Mouse (Mus musculus) liver, postnatal 0 days (tissue): ENCODE results near the gene T2. TPM values are rescaled to one million over a fixed set of nuclear protein-coding genes. Genes with fewer than 3 reads are reported as not detected.

Experiments used
- ATAC-seq: fragments of 200-750 bp; cut with Nextera tagmentation; 2 replicates; pipeline ENCODE4 v1.8.0; 2017; ENCODE audit warnings: mild to moderate bottlenecking, moderate library complexity
- DNase-seq: peaks from one replicate; pipeline ENCODE4 v3.0.0-alpha.2; 2016
- H3K27ac ChIP-seq: fragments of 300-500 bp; sonication (generic); 2 replicates; pipeline ENCODE4 v1.5.1; 2014; ENCODE audit warnings: antibody characterized with exemption, moderate library complexity, mild to moderate bottlenecking, low read depth
- H3K27me3 ChIP-seq: fragments of 300-500 bp; sonication (generic); 2 replicates; pipeline ENCODE4 v1.6.1; 2014; ENCODE audit warnings: low read length, control low read depth, mixed read lengths; ENCODE audit not compliant: insufficient read depth
- H3K36me3 ChIP-seq: fragments of 300-500 bp; sonication (generic); replicated peaks from 2 replicates; pipeline ENCODE4 v1.6.1; 2014; ENCODE audit warnings: mild to moderate bottlenecking, control low read depth, low read length, moderate library complexity, mixed read lengths; ENCODE audit not compliant: insufficient read depth
- H3K4me1 ChIP-seq: fragments of 300-500 bp; sonication (generic); 2 replicates; pipeline ENCODE4 v1.6.1; 2014; ENCODE audit warnings: antibody characterized with exemption, mild to moderate bottlenecking, control low read depth; ENCODE audit not compliant: insufficient read depth
- H3K4me2 ChIP-seq: fragments of 300-500 bp; sonication (generic); 2 replicates; pipeline ENCODE4 v1.6.1; 2014; ENCODE audit warnings: low read depth, mild to moderate bottlenecking, low read length, moderate library complexity, mixed read lengths
- H3K4me3 ChIP-seq: fragments of 300-500 bp; sonication (generic); 2 replicates; pipeline ENCODE4 v1.5.1; 2014; ENCODE audit warnings: low read depth, low read length
- H3K9ac ChIP-seq: fragments of 300-500 bp; sonication (generic); replicated peaks from 2 replicates; pipeline ENCODE4 v1.6.1; 2014; ENCODE audit warnings: mild to moderate bottlenecking, moderate library complexity
- H3K9me3 ChIP-seq: fragments of 300-500 bp; sonication (generic); 2 replicates; pipeline ENCODE4 v1.6.1; 2016; ENCODE audit warnings: mild to moderate bottlenecking, control low read depth, low read length, mixed read lengths
- CTCF ChIP-seq: sonication (generic); IDR thresholded peaks from 2 replicates; pipeline ENCODE4 v1.5.1; 2016; ENCODE audit warnings: antibody characterized with exemption, low read depth
- EP300 ChIP-seq: IDR thresholded peaks from 2 replicates; pipeline ENCODE4 v1.6.1; 2016; ENCODE audit warnings: antibody characterized with exemption, low read depth, mild to moderate bottlenecking
- WGBS: fragments of 180-500 bp; shearing (Covaris S2); extraction: QIAGEN DNeasy Blood & Tissue Kit; methylation state at CpG from one replicate; pipeline ENCODE4 v1.1.7; 2014; ENCODE audit not compliant: insufficient replicate concordance; 5-methylcytosine and 5-hydroxymethylcytosine counted together
- polyA plus RNA-seq: library from polyadenylated mRNA; unstranded; fragments of >200 nt; fragmentation: Nextera tagmentation; extraction: Ambion mirVana; gene quantifications from 2 replicates; pipeline ENCODE4 v1.2.1, GENCODE M21; 2015

T2 gene
- polyA plus RNA-seq, 1 experiment from 2014 or later = not detected

- Histone ChIP-seq H3K9me3 (no peaks in the 10 kb centered on the region), H3K36me3 (no peaks in the 10 kb centered on the region), H3K4me2 (no peak overlapping the region), H3K27ac (no peak overlapping the region), H3K4me3 (no peak overlapping the region), H3K9ac (no peak overlapping the region), H3K4me1 (no peaks in the 10 kb centered on the region), H3K27me3 (no peaks in the 10 kb centered on the region)
- no peak for ATAC-seq
- WGBS = 23% methylated on average over 5 of the region's 5 CpGs
- no peak for TF ChIP-seq EP300
- no peak for DNase-seq
Measured at GRCm38 (mm10) chr17:8421517-8421916, 65.7 kb downstream of the T2 start.

GRCm38 (mm10) chr17:8423283-8423682 is 67.5 kb downstream of the T2 start:
- no peak overlapping the region for H3K27ac ChIP-seq
- ATAC-seq = no peak
- peak; percentile 52 for DNase-seq

GRCm38 (mm10) chr17:8429436-8429835 is 73.6 kb downstream of the T2 start:
- 3% methylated on average over 16 of the region's 16 CpGs for WGBS

More at GRCm38 (mm10) chr17:8423283-8423682, 67.5 kb downstream of the T2 start:
- 46% methylated on average over 2 of the region's 2 CpGs for WGBS
- TF ChIP-seq EP300 (no peak), CTCF (peak; percentile 73)
- no peaks in the 10 kb centered on the region for H3K9me3 ChIP-seq
- no peak overlapping the region for H3K4me2 ChIP-seq
- H3K27me3 ChIP-seq = peaks cover 2% of the 10 kb centered on the region
- no peak overlapping the region for H3K9ac ChIP-seq
- H3K4me3 ChIP-seq = no peak overlapping the region
- no peaks in the 10 kb centered on the region for H3K36me3 ChIP-seq
- H3K4me1 ChIP-seq = no peaks in the 10 kb centered on the region

GRCm38 (mm10) chr17:8429896-8430295 is 74.1 kb downstream of the T2 start:
- Histone ChIP-seq H3K9ac (no peak overlapping the region), H3K9me3 (no peaks in the 10 kb centered on the region), H3K4me3 (no peak overlapping the region), H3K4me1 (no peaks in the 10 kb centered on the region), H3K27ac (no peak overlapping the region), H3K27me3 (peaks cover 67% of the 10 kb centered on the region), H3K36me3 (no peaks in the 10 kb centered on the region), H3K4me2 (no peak overlapping the region)
- no peak for TF ChIP-seq EP300
- no peak for TF ChIP-seq CTCF
- 3% methylated on average over 5 of the region's 5 CpGs for WGBS
- DNase-seq (no peak), ATAC-seq (no peak)

More at GRCm38 (mm10) chr17:8429436-8429835, 73.6 kb downstream of the T2 start:
- TF ChIP-seq EP300 (no peak), CTCF (no peak)
- DNase-seq (no peak), ATAC-seq (no peak)
- Histone ChIP-seq H3K9me3 (no peaks in the 10 kb centered on the region), H3K36me3 (no peaks in the 10 kb centered on the region), H3K4me1 (no peaks in the 10 kb centered on the region), H3K9ac (no peak overlapping the region), H3K4me3 (no peak overlapping the region), H3K27ac (no peak overlapping the region), H3K27me3 (peaks cover 62% of the 10 kb centered on the region), H3K4me2 (no peak overlapping the region)

GRCm38 (mm10) chr17:8432179-8432800 is 76.5 kb downstream of the T2 start:
- H3K9ac ChIP-seq = no peak overlapping the region
- DNase-seq (no peak), ATAC-seq (no peak)
- no peaks in the 10 kb centered on the region for H3K9me3 ChIP-seq
- TF ChIP-seq EP300 = no peak
- no peak for TF ChIP-seq CTCF
- H3K27ac ChIP-seq = no peak overlapping the region
- H3K4me2 ChIP-seq = no peak overlapping the region
- H3K4me3 ChIP-seq = no peak overlapping the region
- no peaks in the 10 kb centered on the region for H3K36me3 ChIP-seq
- H3K27me3 ChIP-seq = peaks cover 85% of the 10 kb centered on the region
- no peaks in the 10 kb centered on the region for H3K4me1 ChIP-seq
- WGBS = 4% methylated on average over 17 of the region's 17 CpGs

- DNase-seq (no peak), ATAC-seq (no peak)
- H3K27ac ChIP-seq = no peak overlapping the region
- no peaks in the 10 kb centered on the region for H3K4me1 ChIP-seq
- H3K9ac ChIP-seq = no peak overlapping the region
- peaks cover 88% of the 10 kb centered on the region for H3K27me3 ChIP-seq
- H3K9me3 ChIP-seq = no peaks in the 10 kb centered on the region
- H3K36me3 ChIP-seq = no peaks in the 10 kb centered on the region
- H3K4me3 ChIP-seq = no peak overlapping the region
- TF ChIP-seq CTCF (no peak), EP300 (no peak)
- H3K4me2 ChIP-seq = no peak overlapping the region
- WGBS = 1% methylated on average over 52 of the region's 52 CpGs
Measured at GRCm38 (mm10) chr17:8433121-8433977, 77.6 kb downstream of the T2 start.
